Mouse (Mus musculus) cerebellum, adult 11 months (tissue): ENCODE results near the gene Ugt1a1.
"Not testable (repeated sequence)": the region's sequence is repeated elsewhere in the genome, so short reads cannot be mapped to it uniquely, and the experiment has no call there.

Experiments
- DNase-seq: peaks from one replicate; pipeline ENCODE4 v3.0.0; 2022

Ugt1a1 gene

DNA sequence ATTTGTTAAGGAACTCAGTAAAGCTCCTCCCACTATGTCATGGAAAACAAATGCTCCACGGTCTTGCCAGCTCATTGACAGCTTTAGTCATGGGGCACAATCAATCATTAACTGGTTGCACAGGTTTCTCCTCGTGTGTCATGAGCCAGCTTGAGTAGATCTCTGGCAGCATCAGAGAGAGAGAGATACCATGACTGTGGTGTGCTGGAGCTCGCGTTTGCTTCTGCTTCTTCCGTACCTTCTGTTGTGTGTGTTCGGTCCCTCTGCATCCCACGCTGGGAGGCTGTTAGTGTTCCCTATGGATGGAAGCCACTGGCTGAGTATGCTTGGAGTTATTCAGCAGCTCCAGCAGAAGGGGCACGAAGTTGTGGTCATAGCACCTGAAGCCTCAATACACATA lies at the start of gene Ugt1a1:
TSS of gene Ugt1a1 (plus strand) at position 148 of the 400 bp plus-strand sequence.
- no peak for DNase-seq

DNA sequence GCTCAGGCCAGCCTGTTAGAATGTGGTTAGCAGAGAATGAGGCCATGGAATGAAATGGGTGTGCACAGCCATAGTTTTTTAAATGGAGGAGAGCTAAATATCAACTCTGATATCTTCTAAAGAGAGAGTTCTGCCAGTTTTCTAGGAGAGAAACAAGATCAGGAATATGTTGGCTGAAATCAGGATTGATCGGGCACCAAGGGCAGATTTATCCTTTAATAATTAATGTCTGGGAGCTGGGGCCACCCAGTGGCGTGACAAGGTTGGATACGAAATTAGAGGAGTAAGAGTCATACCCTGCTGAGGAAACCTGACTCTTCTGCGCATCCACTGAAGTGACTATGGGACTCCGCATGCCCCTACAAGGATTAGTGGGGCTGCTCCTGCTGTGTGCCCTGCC lies 46.0 kb upstream of the Ugt1a1 start, which contains the start of gene Ugt1a5:
TSS of gene Ugt1a5 (plus strand) at position 302 of the 400 bp plus-strand sequence.
- DNase-seq, result no peak

DNA sequence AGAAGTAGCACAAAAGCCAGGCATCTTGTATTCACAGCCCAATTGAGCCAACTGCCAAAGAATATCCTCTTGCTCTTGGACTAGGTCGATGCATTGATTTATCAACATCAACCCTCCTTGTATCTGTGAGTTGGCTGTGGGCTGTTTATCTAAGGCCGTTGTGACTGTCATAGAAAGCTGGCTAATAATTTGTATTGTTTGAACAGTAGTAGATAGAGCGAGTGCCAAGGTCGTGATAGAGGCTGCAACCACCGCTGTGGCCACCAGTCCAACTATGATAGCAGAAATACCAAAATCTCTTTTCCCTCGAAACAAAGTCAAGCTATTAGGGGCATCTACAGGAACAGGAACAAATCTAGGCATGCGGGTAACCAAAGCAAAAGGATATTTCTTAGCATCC lies 39.6 kb upstream of the Ugt1a1 start:
- not testable (repeated sequence) for DNase-seq

DNA sequence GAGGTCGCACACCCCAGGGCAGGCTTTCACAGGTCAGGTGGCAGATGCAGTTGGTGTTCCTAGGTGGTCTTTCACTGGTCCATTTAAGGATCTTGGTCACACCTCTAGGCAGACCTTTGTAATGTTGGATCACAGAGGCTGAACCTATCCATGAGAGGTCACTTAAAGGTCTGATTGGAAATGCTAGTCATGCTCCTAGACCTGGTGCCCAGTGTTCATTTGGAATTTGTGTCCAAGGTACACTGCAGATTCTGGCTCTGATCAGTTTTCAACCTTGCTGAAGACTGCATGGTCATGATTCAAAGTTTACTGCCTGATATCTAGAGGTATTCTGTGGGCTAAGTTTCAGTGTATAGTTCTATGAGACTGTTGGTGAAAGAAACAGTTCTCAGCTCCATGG lies 32.1 kb upstream of the Ugt1a1 start:
- DNase-seq, result no peak

DNA sequence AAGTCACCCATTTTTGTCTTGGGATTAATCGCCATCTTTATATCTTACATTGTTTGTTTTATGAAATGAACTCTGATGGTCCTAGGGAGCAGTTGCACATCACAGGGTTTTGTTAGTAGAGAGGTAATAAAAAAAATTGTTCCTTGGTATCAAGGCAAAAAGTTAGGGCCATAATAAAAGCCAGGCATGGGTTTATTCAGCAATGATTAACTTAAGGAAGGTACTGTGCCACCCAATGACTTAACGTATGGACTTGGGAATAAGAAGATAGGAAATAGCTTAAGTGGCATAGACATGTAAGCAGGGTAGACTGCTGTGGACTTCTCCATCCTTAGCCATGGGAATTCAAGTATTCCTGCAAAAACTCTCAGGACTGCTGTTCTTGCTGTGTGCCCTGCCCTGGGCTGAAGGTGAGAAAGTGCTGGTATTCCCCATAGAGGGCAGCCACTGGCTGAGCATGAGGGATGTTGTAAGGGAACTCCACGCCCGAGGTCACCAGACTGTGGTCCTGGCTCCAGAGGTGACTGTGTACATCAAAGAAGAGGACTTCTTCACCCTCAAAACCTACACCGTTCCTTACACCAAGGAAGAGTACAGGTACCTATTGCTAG lies 25.3 kb upstream of the Ugt1a1 start:
- DNase-seq, result no peak

DNA sequence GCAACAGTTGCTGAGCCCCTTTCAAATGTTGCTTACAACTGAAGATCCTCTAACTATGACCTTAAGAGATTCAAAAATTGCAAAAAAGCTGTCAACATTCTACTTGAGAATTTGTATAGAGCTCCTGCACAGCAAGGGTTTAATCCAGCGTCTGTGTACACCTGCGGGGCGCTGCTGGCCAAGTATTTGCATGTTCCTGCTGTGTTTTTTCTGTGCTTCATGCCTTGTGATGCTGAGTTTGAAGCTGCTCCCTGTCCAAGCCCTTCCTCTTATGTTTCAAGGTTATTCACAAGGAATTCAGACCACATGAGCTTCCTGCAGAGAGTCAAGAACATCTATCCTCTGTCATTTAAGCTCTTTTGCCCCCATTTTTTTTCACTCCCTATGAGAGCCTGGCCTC lies 19.6 kb upstream of the Ugt1a1 start:
- DNase-seq, result no peak

DNA sequence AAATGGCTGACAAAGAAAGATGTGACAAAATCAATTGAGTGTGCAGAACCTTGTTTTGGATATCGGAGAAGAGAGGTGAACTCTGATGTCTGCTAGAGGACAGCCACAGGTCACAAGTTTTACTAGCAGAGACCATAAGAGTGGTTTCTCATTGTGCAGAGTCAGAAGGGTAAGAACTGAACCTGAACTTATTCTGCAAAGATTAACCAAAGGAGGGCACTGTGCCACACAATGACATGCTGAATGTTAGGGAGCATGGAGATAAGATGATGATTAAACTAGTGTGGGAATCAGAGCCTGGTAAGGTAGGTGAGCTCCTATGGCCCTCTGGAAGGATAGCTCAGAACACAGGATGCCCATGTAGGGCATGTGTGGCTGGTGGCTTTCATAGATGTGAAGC lies 16.1 kb upstream of the Ugt1a1 start:
- DNase-seq, result no peak

DNA sequence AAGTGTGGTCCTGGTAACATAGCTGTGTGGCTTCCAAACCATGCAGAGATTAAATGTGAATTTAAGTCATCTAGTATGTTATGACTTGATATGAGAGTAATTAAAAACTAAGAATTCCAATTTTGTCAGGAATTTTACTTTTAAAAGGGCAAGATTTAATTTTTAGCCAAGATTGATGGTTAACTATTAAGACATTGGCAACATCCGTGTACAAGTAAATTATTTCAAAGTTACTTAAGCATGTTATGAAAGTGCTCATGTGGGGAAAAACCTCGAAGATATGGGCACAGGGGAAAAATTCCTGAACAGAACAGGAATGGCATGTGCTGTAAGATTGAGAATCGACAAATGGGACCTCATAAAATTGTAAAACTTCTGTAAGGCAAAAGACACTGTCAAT lies 14.3 kb upstream of the Ugt1a1 start:
- no peak for DNase-seq

DNA sequence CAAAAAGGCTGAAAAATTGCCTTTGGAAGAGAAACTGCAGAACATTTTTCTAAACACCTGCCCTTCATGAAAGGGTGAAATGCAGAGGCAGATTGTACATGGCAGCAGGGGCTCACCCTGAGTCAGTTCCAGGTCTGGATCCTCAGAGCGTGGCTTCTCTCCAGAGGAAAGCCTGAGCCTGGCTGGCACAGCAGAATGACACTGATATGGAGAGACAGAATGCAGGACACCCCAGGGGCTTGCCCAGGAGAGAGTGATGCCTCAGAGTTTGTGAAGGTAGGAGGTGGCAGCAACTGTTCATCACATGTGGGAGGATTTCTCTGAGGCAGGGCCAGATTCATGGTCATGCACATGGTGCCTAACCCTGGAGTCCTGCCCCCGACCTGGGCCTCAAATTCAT lies 11.8 kb upstream of the Ugt1a1 start:
- DNase-seq, result peak; percentile 38

DNA sequence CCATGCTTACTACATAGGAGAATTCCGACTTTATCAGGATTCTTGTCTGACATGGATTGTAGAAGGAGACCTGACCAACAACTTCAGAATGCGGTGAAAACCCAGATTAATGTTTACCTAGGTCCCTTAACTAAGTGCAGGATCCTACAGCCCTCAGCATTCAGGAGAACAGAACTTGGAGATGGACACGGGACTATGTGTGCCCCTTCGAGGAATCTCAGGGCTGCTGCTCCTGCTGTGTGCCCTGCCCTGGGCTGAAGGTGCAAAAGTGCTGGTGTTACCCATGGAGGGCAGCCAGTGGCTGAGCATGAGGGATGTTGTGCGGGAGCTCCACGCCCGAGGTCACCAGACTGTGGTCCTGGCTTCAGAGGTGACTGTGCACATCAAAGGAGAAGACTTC lies 11.3 kb upstream of the Ugt1a1 start, which contains the start of gene Ugt1a2:
TSS of gene Ugt1a2 (plus strand) at position 146 of the 400 bp plus-strand sequence.
- no peak for DNase-seq

DNA sequence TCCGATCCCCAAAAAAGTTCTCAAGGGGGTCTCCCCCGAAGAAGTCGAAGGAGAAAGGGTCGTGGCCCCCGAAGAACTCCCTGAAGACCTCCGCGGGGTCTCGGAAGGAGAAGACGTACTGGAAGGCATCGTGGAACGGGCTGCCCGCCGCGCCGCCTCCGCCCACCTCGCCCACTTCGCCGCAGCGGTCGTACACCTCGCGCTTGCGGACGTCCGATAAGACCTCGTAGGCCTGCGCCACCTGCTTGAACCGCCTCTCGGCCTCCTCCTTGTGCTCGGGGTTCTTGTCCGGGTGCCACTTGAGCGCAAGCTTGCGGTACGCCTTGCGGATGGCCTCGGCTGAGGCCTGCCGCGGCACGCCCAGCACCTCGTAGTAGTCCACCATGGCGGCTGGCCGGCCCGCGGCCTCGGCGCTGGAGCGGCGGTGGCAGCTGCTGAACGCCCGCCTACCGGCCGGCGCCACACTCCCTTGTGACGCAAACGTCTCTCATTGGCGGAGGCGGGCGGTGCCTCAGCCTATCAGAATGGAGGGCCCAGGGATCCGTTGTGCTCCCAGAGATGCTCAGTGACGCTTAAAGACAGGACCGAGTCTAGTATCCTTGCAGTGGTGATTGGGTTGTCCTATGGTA lies 6.4 kb upstream of the Ugt1a1 start, which contains the start of gene Dnajb3:
TSS of gene Dnajb3 (minus strand) at position 489 of the 629 bp plus-strand sequence.
- peak; percentile 85 for DNase-seq

DNA sequence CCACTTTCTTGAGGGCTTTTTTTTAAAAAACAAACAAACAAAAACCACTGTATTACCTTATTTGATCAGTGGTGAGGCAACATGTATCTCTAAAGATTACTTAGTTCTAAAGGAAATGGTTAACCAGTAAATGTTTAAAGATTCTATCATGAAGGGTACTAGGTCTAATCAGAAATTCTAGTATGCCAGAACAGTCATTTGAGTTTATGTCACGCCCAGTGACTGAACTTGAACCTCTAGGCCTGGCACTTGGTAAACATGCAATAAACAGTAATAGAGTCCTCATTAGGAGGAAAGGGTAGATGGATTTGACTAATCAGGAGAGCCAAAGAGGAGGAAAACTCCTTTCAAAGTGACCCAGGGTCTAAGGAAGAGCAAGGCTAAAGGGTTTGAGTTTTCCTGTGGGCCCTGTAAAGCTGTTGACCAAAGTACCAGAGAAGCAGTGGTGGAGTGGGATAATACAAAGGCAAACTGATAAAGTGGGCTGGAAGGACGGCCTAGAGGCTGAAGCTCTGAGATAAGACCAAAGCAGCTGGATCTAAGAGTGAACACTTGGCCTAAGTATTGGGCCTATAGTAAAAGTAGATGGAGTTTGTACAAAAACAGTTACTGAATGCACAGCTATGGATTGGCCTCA lies 4.8 kb upstream of the Ugt1a1 start:
- DNase-seq, result no peak

DNA sequence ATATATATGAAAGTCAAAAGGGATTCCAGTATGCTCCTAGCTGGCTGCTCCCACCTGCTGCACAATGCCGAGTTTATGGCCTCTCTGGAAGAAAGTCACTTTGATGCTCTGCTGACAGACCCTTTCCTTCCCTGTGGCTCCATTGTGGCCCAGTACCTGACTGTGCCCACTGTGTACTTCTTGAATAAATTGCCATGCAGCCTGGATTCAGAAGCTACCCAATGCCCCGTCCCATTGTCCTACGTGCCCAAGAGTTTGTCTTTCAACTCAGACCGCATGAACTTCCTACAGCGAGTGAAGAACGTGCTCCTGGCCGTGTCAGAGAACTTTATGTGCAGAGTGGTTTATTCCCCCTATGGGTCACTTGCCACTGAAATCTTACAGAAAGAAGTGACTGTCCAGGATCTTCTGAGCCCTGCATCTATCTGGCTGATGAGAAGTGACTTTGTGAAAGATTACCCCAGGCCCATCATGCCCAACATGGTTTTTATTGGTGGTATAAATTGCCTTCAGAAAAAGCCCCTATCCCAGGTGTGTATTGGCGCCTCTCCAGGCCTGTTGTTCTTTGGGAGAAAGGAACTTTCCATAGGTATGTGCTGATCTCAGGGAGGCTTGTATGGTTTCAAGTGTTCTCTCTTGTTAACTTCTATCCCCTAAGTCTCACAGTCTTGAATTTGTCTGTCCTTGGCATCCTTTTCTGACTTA lies 734 bp downstream of the Ugt1a1 start:
- DNase-seq, result no peak

DNA sequence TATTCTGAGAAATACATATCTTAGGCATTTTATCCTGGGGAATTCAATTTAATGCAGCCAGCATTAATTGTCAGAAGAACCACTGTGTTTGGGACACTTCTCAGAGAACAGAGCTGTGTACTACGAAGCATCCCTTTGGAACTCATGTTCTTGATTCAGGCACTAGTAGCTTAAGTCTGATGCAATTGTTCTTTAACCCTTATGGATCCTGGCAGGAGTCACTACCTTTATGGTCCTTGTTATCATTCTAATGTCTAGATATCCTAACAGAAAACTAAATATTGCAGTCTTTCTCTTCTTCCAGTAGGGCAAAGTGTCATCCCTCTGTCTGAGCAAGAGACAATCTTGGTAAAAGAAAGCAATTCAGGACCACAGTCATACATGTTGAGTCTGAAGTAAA lies 1.3 kb downstream of the Ugt1a1 start:
- no peak for DNase-seq

DNA sequence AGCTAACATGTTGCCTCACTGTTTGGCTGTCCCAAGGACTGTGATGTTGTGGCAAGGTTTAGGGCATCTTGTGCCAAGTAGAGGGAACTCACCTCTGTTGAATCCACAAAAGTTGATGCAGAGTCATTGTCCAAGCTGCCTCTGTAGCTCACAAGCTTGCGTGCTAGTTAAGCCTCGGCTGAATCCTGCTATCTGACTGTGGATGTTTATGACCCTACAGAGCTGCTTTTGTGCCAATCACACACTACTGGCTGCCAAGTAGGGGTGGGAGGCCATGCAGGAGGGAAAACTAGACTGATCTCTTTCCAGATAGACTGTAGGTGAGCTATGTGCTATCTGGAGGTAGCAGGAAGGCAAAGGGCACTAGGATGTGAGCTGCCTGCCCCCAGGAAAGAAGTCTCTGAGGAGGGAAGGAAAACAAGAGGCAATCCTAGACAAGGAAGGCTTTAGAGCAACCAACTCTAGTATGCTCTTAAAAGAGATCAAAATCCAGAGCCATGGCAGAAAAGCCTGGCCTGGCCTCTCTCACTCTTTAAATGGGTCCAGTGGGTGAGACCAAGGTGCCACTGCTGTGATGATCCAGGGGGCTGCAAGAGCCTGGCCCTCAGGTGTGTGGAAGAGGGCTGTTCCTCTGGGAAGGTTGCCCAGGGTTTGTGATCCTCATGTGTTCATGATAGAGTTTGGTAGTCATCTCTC lies 2.2 kb downstream of the Ugt1a1 start:
- DNase-seq, result no peak

DNA sequence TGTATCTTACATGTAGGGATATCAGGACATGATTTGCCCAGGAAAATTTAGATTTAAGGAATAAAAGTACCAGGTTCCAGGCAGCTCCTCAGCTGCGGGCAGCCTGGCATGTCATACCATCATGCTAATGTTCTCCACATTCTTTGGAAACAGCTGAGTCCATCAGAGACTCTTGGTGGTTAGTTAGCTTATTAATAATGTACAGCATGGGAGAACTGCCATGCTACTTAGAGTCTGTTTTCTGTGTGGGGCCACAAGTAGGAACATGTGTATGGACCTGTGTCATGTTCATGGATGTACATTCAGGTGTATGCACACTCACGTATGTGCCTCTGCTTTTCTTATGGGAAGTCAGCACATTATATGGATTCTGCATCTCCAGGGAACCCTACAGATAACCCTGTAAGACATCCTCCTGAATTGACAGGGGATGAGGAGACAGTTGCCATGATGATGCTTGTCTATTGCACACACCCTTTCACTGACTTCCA lies 2.7 kb downstream of the Ugt1a1 start:
- DNase-seq, result no peak

DNA sequence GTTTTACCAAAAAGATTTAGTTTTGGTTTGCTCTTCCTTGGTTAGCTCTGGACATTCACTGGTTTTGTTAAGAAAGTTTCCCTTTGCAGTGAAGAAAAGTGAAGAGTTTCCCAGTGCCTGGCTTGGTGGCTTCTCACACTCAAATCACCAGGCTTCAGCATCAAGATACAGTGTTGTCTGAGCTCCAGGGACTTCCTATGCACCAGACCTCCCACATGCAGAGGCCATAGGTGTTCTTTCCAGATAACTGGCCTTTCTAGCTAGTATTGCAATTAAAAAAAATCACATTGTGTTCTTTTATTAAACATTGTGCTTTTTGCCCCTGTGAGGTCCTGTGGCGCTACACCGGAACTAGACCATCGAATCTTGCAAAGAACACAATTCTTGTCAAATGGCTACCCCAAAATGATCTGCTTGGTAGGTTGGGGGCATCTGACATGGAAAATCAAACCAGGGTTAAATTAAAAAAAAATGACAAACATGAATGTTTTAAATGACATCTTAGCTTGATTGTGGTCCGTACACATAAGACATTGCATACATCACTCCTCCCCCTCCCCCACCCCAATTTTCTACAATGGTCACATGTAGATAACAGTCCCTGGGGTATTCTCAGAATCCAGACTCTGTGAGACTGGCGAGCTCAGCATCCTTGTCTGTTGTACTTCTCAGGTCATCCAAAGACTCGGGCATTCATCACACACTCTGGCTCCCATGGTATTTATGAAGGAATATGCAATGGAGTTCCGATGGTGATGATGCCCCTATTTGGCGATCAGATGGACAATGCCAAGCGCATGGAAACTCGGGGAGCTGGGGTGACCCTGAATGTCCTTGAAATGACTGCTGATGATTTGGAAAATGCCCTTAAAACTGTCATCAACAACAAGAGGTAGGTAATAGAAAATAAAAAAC lies 4.0 kb downstream of the Ugt1a1 start:
- DNase-seq, result no peak

DNA sequence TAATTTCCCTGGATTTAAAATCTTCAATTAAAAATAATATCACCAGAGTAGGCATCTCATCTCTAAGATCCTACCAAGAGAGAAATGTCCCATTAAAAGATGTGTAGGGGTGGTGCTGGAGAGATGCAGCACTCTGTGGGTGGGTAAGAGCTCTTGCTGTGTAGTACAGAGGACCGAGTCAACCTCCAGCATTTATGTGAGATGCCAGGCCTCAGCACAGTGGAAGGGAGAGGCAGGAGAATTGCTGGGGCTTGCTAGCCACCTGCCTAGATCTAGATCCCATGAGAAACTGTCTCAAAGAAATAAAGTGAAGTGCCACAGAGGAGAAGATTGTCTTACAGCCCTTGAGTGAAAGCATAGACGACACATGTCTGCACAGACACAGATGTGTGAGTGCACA lies 4.8 kb downstream of the Ugt1a1 start:
- DNase-seq, result no peak

DNA sequence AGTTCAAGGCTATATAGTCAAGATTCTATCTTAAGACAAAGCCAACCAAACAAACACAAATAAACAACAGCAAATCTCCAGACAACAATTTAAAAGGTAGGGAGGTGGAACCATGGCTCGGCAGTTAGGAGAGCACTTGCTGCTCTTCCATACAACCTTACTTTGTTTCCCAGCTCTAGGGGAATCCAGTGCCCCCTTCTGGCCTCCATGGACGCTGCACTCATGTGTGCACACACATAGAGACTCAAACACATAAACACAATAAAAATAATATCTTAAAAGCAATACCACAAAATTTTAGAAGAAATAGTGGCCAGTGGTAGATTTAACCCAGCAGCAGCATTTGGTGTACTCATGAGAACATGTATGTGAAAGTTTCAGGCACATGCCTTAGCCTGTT lies 5.4 kb downstream of the Ugt1a1 start:
- DNase-seq, result no peak

DNA sequence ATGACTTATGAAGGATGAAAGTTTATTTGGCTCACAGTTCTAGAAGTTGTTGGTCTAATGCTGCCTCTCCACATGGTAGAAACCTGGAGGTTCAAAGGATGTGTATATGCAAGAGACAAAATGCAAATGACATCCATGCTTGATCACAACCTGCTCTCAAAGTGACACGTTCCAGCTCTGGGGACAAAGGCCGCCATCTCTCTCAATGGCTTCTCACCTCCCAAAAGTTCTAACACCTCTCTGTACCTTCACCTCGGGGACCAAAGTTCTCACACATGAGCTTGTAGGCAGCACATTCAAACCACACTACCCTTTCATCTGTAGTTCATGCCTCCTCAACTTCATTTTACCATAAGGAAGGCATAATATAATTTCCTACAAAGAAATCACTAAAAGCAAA lies 5.8 kb downstream of the Ugt1a1 start:
- no peak for DNase-seq

DNA sequence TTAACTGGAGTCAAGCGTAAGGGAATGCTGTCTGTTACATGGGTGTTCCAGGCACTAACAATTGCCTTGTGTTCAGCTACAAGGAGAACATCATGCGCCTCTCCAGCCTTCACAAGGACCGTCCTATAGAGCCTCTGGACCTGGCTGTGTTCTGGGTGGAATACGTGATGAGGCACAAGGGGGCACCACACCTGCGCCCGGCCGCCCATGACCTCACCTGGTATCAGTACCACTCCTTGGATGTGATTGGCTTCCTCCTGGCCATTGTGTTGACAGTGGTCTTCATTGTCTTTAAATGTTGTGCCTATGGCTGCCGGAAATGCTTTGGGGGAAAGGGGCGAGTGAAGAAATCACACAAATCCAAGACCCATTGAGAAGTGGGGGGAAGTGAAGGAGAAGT lies 6.3 kb downstream of the Ugt1a1 start:
- no peak for DNase-seq

DNA sequence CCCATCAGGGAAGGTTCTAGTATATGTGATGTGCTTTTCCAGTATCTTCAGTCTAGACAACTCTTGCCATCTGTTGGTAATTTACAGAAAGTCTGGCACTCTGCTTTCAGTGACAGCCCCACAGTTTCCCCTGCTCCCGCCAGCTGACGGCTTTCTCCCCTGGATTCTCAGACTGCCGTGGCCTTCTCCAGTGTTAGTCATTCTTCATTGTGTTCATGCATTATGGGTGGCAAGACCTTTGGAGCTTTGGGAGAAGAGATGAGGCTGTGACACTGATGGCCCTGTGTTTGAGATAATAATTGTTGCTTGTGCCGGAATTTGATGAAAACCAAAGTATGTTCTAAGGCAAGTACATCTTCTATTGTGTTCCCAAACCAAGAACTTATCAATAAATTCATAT lies 6.8 kb downstream of the Ugt1a1 start:
- no peak for DNase-seq
